Mouse (Mus musculus) ES-E14 (cell line): ENCODE measurements at regions not wholly inside any gene's neighbourhood (a gene's known extent, or its start where the extent isn't known, plus 50 kb on each side); places are given as distances from the start of the nearest gene placed in this dataset.
"Not testable (repeated sequence)": the region's sequence is repeated elsewhere in the genome, so short reads cannot be mapped to it uniquely, and the experiment has no call there.

Experiments
- DNase-seq: peaks from one replicate; pipeline ENCODE4 v3.0.0-alpha.2; 2013; ENCODE audit warnings: low read depth, low spot score
- H3K27ac ChIP-seq: 2 replicates; pipeline ENCODE4 v1.5.1; 2012; ENCODE audit warnings: low read depth, mild to moderate bottlenecking, low read length, moderate library complexity, mixed read lengths; ENCODE audit not compliant: poor library complexity, insufficient read depth, severe bottlenecking
- H3K36me3 ChIP-seq: 2 replicates; pipeline ENCODE4 v1.6.1; 2012; ENCODE audit warnings: mild to moderate bottlenecking, low read length, moderate library complexity, mixed read lengths; ENCODE audit not compliant: control insufficient read depth, poor library complexity, insufficient read depth, severe bottlenecking
- H3K4me1 ChIP-seq, 2 experiments: fragments of 150-350 bp in 1 of 2; sonication (generic) in 1 of 2; 2 replicates each; pipeline ENCODE4 v1.6.1; 2012; ENCODE audit warnings: low read length in 2 of 2, mild to moderate bottlenecking in 1 of 2, mixed read lengths in 1 of 2; ENCODE audit not compliant: control insufficient read depth in 2 of 2, insufficient read depth in 2 of 2, poor library complexity in 1 of 2
- H3K4me3 ChIP-seq, 2 experiments: fragments of 150-350 bp in 1 of 2; sonication (generic) in 1 of 2; 2 replicates each; pipeline ENCODE4 v1.5.1; 2012; ENCODE audit warnings: low read length in 2 of 2, low read depth in 1 of 2, mild to moderate bottlenecking in 1 of 2, mixed read lengths in 1 of 2; ENCODE audit not compliant: insufficient read depth in 1 of 2, poor library complexity in 1 of 2, severe bottlenecking in 1 of 2
- H3K9ac ChIP-seq: 2 replicates; pipeline ENCODE4 v1.6.1; 2012; ENCODE audit warnings: low read depth, mild to moderate bottlenecking, low read length, mixed read lengths; ENCODE audit not compliant: poor library complexity, insufficient read depth, severe bottlenecking
- H3K9me3 ChIP-seq: fragments of 150-350 bp; sonication (generic); 2 replicates; pipeline ENCODE4 v1.6.1; 2012; ENCODE audit warnings: low read depth, mild to moderate bottlenecking, low read length; ENCODE audit not compliant: control insufficient read depth, insufficient read depth
- CHD2 ChIP-seq: IDR thresholded peaks from 2 replicates; pipeline ENCODE4 v1.6.1; 2014; ENCODE audit warnings: mild to moderate bottlenecking, low read depth, low read length, inconsistent platforms
- HCFC1 ChIP-seq: IDR thresholded peaks from 2 replicates; pipeline ENCODE4 v1.6.1; 2012; ENCODE audit warnings: low read length, inconsistent platforms, borderline replicate concordance; ENCODE audit not compliant: insufficient read depth
- MAFK ChIP-seq: IDR thresholded peaks from 2 replicates; pipeline ENCODE4 v1.6.1; 2014; ENCODE audit warnings: mild to moderate bottlenecking, low read depth, low read length, inconsistent platforms; ENCODE audit not compliant: insufficient read depth
- ZC3H11A ChIP-seq: IDR thresholded peaks from 2 replicates; pipeline ENCODE4 v1.6.1; 2012; ENCODE audit warnings: low read depth, mild to moderate bottlenecking, inconsistent platforms, low read length, borderline replicate concordance
- ZNF384 ChIP-seq: IDR thresholded peaks from 2 replicates; pipeline ENCODE4 v1.6.1; 2012; ENCODE audit warnings: low read depth, low read length, inconsistent platforms
- in situ Hi-C, 2 experiments: fragments of 600-800 bp; cut with MboI; formaldehyde crosslinking; loops; one replicate each; pipeline ENCODE4 v1.15.1; 2025; ENCODE audit warnings: low sequenced_read_pairs in 2 of 2, inconsistent platforms in 1 of 2; ENCODE audit not compliant: unreplicated experiment in 2 of 2

DNA sequence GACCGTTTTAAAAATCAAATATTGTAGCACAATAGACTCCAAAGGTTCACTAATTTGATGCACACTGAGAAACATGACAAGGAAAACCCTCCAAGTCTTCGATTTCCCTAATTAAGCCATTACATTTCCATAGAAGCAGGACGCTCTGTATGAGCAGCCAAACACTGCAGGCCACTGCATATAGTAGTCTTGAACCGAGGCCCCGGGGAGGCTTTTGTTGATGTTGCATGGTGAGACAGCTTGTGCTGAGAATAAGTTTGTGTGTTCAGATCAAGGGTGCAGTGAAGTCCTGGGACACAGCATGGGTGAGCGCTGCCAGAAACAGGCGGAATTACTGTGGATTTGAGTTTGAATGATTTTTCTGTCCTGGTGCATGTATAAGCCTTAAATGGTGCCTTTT, 154.9 kb upstream of the Rtl1 start:
- H3K36me3 ChIP-seq, result no peaks in the 10 kb centered on the region
- no peak overlapping the region for H3K9ac ChIP-seq
- no peaks in the 10 kb centered on the region for H3K4me1 ChIP-seq
- in situ Hi-C loops, result loop anchor here in 1 of 2 experiments (25.0 kb wide), 1 partner anchor 207 kb away; no protein-coding TSS in a partner anchor
- H3K9me3 ChIP-seq, result no peaks in the 10 kb centered on the region
- H3K27ac ChIP-seq, result no peak overlapping the region
- no peak for DNase-seq
- H3K4me3 ChIP-seq, result no peak overlapping the region
- TF ChIP-seq MAFK (no peak), ZNF384 (0 out of 2 replicates have a peak, but pooled peaks have one; percentile 6)

DNA sequence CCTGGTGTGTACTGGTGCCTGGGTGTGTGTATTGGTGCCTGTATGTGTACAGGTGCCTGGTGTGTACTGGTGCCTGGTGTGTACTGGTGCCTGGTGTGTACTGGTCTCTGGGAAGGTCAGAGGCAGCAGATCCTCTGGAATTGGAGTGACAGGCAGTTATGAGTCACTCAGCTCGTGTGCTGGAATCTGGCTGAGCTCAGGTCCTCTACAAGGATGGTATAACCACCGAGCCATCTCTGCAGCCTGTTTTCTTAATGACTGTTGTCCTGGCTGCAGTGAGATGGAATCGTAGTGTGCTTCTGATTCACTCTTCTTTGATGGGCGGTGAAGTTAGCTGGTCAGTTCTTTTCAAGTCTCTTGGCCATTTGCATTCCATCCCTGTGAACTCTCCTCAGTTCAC, 164.2 kb upstream of the Rtl1 start:
- TF ChIP-seq CHD2, result no peak
- no peak for TF ChIP-seq MAFK
- TF ChIP-seq ZNF384, result no peak
- TF ChIP-seq ZC3H11A, result no peak
- TF ChIP-seq HCFC1, result no peak
- no peaks in the 10 kb centered on the region for H3K36me3 ChIP-seq
- in situ Hi-C loops, result loop anchor here in 1 of 2 experiments (25.0 kb wide), 1 partner anchor 198 kb away; no protein-coding TSS in a partner anchor
- H3K4me1 ChIP-seq, result no peaks in the 10 kb centered on the region
- no peaks in the 10 kb centered on the region for H3K9me3 ChIP-seq
- no peak for DNase-seq
- no peak overlapping the region for H3K4me3 ChIP-seq
- no peak overlapping the region for H3K27ac ChIP-seq
- H3K9ac ChIP-seq, result no peak overlapping the region

DNA sequence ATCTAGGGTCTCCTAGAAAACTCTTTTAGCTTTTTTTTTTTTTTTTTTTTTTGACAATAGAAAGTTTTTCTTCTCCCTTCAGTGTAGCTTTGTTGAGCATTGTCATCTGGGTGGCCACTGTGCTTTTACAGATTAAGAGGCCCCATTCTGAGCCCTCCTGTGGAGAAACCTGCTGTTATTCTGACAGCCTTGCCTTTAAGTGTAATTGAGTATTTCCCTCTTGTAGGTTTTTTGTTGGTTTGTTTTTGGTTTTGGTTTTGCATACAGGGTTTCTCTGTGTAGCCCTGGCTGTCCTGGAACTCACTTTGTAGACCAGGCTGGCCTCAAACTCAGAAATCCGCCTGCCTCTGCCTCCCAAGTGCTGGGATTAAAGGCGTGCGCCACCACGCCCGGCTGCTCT, 166.5 kb upstream of the Rtl1 start:
- DNase-seq, H3K4me1 ChIP-seq, H3K27ac ChIP-seq, H3K4me3 ChIP-seq, H3K9ac ChIP-seq, H3K9me3 ChIP-seq, H3K36me3 ChIP-seq: not testable (repeated sequence)
- in situ Hi-C loops, result loop anchor here in 1 of 2 experiments (25.0 kb wide), 1 partner anchor 196 kb away; no protein-coding TSS in a partner anchor

DNA sequence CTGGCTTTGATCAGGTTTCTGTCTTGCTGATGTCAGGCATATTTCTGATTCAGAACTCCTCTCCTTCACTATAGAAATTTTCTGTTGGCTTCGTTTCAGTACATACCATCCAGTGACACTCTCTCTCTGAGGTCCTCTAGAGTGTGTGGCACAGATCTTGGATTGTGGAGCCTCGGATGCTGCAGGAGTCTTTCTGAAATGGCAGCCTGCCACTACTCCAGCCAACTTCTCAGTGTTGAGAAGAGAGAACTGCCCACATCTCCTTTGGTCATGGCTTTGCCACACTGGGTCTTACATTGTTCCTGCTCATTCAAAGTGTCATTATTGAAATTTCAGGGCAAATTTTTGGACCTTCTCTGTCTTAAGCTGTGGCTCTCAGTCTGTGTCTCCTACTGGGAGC, 172.4 kb upstream of the Rtl1 start:
- TF ChIP-seq ZNF384, result no peak
- no peak for TF ChIP-seq CHD2
- no peak for TF ChIP-seq MAFK
- TF ChIP-seq HCFC1, result no peak
- TF ChIP-seq ZC3H11A, result no peak

DNA sequence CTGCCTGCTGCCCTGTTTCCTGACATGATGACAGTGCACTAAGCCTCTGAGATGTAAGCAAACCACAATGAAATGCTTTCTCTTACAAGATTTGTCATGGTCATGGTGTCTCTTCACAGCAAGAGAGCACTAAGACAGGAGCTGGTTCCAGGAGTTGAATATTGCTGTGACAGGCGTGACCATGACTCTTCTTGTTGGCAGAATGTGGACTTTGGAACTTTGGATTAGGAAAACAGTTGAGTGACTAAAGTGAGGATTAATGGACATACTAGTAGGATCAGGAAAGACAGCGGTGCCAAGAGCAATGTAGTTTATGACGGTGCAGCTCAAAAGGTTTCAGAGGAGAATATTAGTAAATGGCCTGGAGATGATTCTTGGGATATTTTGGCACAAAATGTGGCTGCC, 173.8 kb upstream of the Rtl1 start:
- no peak for DNase-seq
- Histone ChIP-seq H3K4me3 (no peak overlapping the region), H3K4me1 (no peaks in the 10 kb centered on the region), H3K36me3 (no peaks in the 10 kb centered on the region), H3K9ac (no peak overlapping the region), H3K9me3 (no peaks in the 10 kb centered on the region), H3K27ac (no peak overlapping the region)
- no peak for TF ChIP-seq ZC3H11A
- no peak for TF ChIP-seq CHD2
- TF ChIP-seq ZNF384, result no peak
- no peak for TF ChIP-seq MAFK
- no peak for TF ChIP-seq HCFC1
- in situ Hi-C loops, result loop anchor here in 1 of 2 experiments (25.0 kb wide), 1 partner anchor 188 kb away; no protein-coding TSS in a partner anchor

More for the DNA sequence above, 172.4 kb upstream of the Rtl1 start:
- Histone ChIP-seq H3K4me3 (no peak overlapping the region), H3K36me3 (no peaks in the 10 kb centered on the region), H3K27ac (no peak overlapping the region), H3K9me3 (no peaks in the 10 kb centered on the region), H3K4me1 (no peaks in the 10 kb centered on the region), H3K9ac (no peak overlapping the region)
- DNase-seq, result no peak
- in situ Hi-C loops, result loop anchor here in 1 of 2 experiments (25.0 kb wide), 1 partner anchor 190 kb away; no protein-coding TSS in a partner anchor
